Mouse (Mus musculus): ENCODE data around the gene Nsdhl. TPM values are rescaled to one million over a fixed set of nuclear protein-coding genes. Genes with fewer than 3 reads are reported as not detected.
A peak's percentile ranks its signal among the peaks of the same experiment; 100 is the strongest.

The Nsdhl gene
- polyA plus RNA-seq, 1 experiment from 2014 or later = 40.5 TPM

GRCm38 (mm10) chrX:72921391-72921790 lies 3.0 kb downstream of the Nsdhl start:
- 91% methylated on average over 2 of the region's 2 CpGs for WGBS
- H3K4me3 ChIP-seq (ENCODE audit: low read depth, low read length) = no peak overlapping the region
- no peak for DNase-seq (ENCODE audit: low spot score)

GRCm38 (mm10) chrX:72953464-72953863 lies 35.1 kb downstream of the Nsdhl start:
- no peak overlapping the region for H3K4me2 ChIP-seq (ENCODE audit: low read length)
- ATAC-seq (replicated peaks; ENCODE audit: low FRiP score, low TSS enrichment, low read depth) (no peak), DNase-seq (ENCODE audit: low spot score) (no peak)
- H3K9me3 ChIP-seq (ENCODE audit: control insufficient read depth, low read length) = no peaks in the 10 kb centered on the region
- H3K27me3 ChIP-seq (replicated peaks; ENCODE audit: control insufficient read depth, insufficient read depth, low read length) = no peaks in the 10 kb centered on the region
- H3K27ac ChIP-seq (ENCODE audit: low read depth) = no peak overlapping the region
- no peak overlapping the region for H3K4me3 ChIP-seq (ENCODE audit: low read depth, low read length)
- 84% methylated on average over 4 of the region's 4 CpGs for WGBS
- H3K4me1 ChIP-seq (replicated peaks; ENCODE audit: control insufficient read depth, insufficient read depth, low read length) = no peaks in the 10 kb centered on the region
- H3K9ac ChIP-seq (ENCODE audit: low read length) = no peak overlapping the region
- 0 out of 2 replicates have a peak, but pooled peaks cover 12% of the 10 kb centered on the region for H3K36me3 ChIP-seq (ENCODE audit: control insufficient read depth, insufficient read depth, low read length)

More at GRCm38 (mm10) chrX:72921391-72921790, 3.0 kb downstream of the Nsdhl start:
- H3K9ac ChIP-seq (ENCODE audit: low read length) = no peak overlapping the region
- no peaks in the 10 kb centered on the region for H3K9me3 ChIP-seq (ENCODE audit: control insufficient read depth, low read length)
- no peak overlapping the region for H3K4me2 ChIP-seq (ENCODE audit: low read length)
- no peak for ATAC-seq (replicated peaks; ENCODE audit: low FRiP score, low TSS enrichment, low read depth)
- H3K27me3 ChIP-seq (replicated peaks; ENCODE audit: control insufficient read depth, insufficient read depth, low read length) = no peaks in the 10 kb centered on the region
- H3K4me1 ChIP-seq (replicated peaks; ENCODE audit: control insufficient read depth, insufficient read depth, low read length) = no peaks in the 10 kb centered on the region
- H3K27ac ChIP-seq (ENCODE audit: low read depth) = no peak overlapping the region
- peaks cover 1% of the 10 kb centered on the region; the same call in 1 of the 2 replicates for H3K36me3 ChIP-seq (ENCODE audit: control insufficient read depth, insufficient read depth, low read length)

- no peak for ATAC-seq (replicated peaks; ENCODE audit: low FRiP score, low TSS enrichment, low read depth)
- H3K36me3 ChIP-seq (ENCODE audit: control insufficient read depth, insufficient read depth, low read length) = 0 out of 2 replicates have a peak, but pooled peaks cover 12% of the 10 kb centered on the region
- H3K9me3 ChIP-seq (ENCODE audit: control insufficient read depth, low read length) = no peaks in the 10 kb centered on the region
- 89% methylated on average over 4 of the region's 4 CpGs for WGBS
- H3K27me3 ChIP-seq (replicated peaks; ENCODE audit: control insufficient read depth, insufficient read depth, low read length) = no peaks in the 10 kb centered on the region
- H3K9ac ChIP-seq (ENCODE audit: low read length) = no peak overlapping the region
- H3K4me2 ChIP-seq (ENCODE audit: low read length) = no peak overlapping the region
- no peak overlapping the region for H3K4me3 ChIP-seq (ENCODE audit: low read depth, low read length)
- no peak for DNase-seq (ENCODE audit: low spot score)
- H3K4me1 ChIP-seq (replicated peaks; ENCODE audit: control insufficient read depth, insufficient read depth, low read length) = no peaks in the 10 kb centered on the region
- H3K27ac ChIP-seq (ENCODE audit: low read depth) = no peak overlapping the region
Observed at GRCm38 (mm10) chrX:72956486-72956885, 38.1 kb downstream of the Nsdhl start.

GRCm38 (mm10) chrX:72960431-72960830 lies 42.1 kb downstream of the Nsdhl start:
- H3K4me2 ChIP-seq (ENCODE audit: low read length) = no peak overlapping the region
- H3K9me3 ChIP-seq (ENCODE audit: control insufficient read depth, low read length) = no peaks in the 10 kb centered on the region
- no peaks in the 10 kb centered on the region for H3K4me1 ChIP-seq (replicated peaks; ENCODE audit: control insufficient read depth, insufficient read depth, low read length)
- DNase-seq (ENCODE audit: low spot score) = no peak
- no peak overlapping the region for H3K27ac ChIP-seq (ENCODE audit: low read depth)
- H3K4me3 ChIP-seq (ENCODE audit: low read depth, low read length) = no peak overlapping the region
- WGBS = 85% methylated on average over 4 of the region's 4 CpGs
- no peak for ATAC-seq (replicated peaks; ENCODE audit: low FRiP score, low TSS enrichment, low read depth)
- no peak overlapping the region for H3K9ac ChIP-seq (ENCODE audit: low read length)
- H3K36me3 ChIP-seq (ENCODE audit: control insufficient read depth, insufficient read depth, low read length) = 0 out of 2 replicates have a peak, but pooled peaks cover 8% of the 10 kb centered on the region
- H3K27me3 ChIP-seq (replicated peaks; ENCODE audit: control insufficient read depth, insufficient read depth, low read length) = no peaks in the 10 kb centered on the region

GRCm38 (mm10) chrX:72961511-72961910 lies 43.2 kb downstream of the Nsdhl start:
- WGBS = 80% methylated on average over 3 of the region's 3 CpGs
- no peak overlapping the region for H3K4me3 ChIP-seq (ENCODE audit: low read depth, low read length)
- 0 out of 2 replicates have a peak, but pooled peaks cover 8% of the 10 kb centered on the region for H3K36me3 ChIP-seq (ENCODE audit: control insufficient read depth, insufficient read depth, low read length)
- no peak for DNase-seq (ENCODE audit: low spot score)
- no peak overlapping the region for H3K27ac ChIP-seq (ENCODE audit: low read depth)
- H3K9me3 ChIP-seq (ENCODE audit: control insufficient read depth, low read length) = no peaks in the 10 kb centered on the region
- H3K4me2 ChIP-seq (ENCODE audit: low read length) = no peak overlapping the region
- no peaks in the 10 kb centered on the region for H3K27me3 ChIP-seq (replicated peaks; ENCODE audit: control insufficient read depth, insufficient read depth, low read length)
- H3K4me1 ChIP-seq (replicated peaks; ENCODE audit: control insufficient read depth, insufficient read depth, low read length) = no peaks in the 10 kb centered on the region
- H3K9ac ChIP-seq (ENCODE audit: low read length) = no peak overlapping the region
- no peak for ATAC-seq (replicated peaks; ENCODE audit: low FRiP score, low TSS enrichment, low read depth)

GRCm38 (mm10) chrX:72962743-72963142 lies 44.4 kb downstream of the Nsdhl start:
- no peak for ATAC-seq (replicated peaks; ENCODE audit: low FRiP score, low TSS enrichment, low read depth)
- 75% methylated on average over 3 of the region's 3 CpGs for WGBS
- H3K9ac ChIP-seq (ENCODE audit: low read length) = no peak overlapping the region

GRCm38 (mm10) chrX:72982831-72983230 lies 64.5 kb downstream of the Nsdhl start:
- Histone ChIP-seq H3K4me1 (replicated peaks; ENCODE audit: control insufficient read depth, insufficient read depth, low read length) (no peaks in the 10 kb centered on the region), H3K4me3 (ENCODE audit: low read depth, low read length) (no peak overlapping the region), H3K4me2 (ENCODE audit: low read length) (no peak overlapping the region), H3K9me3 (ENCODE audit: control insufficient read depth, low read length) (no peaks in the 10 kb centered on the region), H3K9ac (ENCODE audit: low read length) (no peak overlapping the region), H3K27ac (ENCODE audit: low read depth) (no peak overlapping the region), H3K27me3 (replicated peaks; ENCODE audit: control insufficient read depth, insufficient read depth, low read length) (0 out of 2 replicates have a peak, but pooled peaks cover 5% of the 10 kb centered on the region), H3K36me3 (ENCODE audit: control insufficient read depth, insufficient read depth, low read length) (no peaks in the 10 kb centered on the region)
- DNase-seq (ENCODE audit: low spot score) (peak; percentile 27), ATAC-seq (replicated peaks; ENCODE audit: low FRiP score, low TSS enrichment, low read depth) (no peak)
- 73% methylated on average over 6 of the region's 6 CpGs for WGBS

More at GRCm38 (mm10) chrX:72962743-72963142, 44.4 kb downstream of the Nsdhl start:
- no peaks in the 10 kb centered on the region for H3K27me3 ChIP-seq (replicated peaks; ENCODE audit: control insufficient read depth, insufficient read depth, low read length)
- H3K9me3 ChIP-seq (ENCODE audit: control insufficient read depth, low read length) = no peaks in the 10 kb centered on the region
- H3K4me1 ChIP-seq (replicated peaks; ENCODE audit: control insufficient read depth, insufficient read depth, low read length) = no peaks in the 10 kb centered on the region
- 0 out of 2 replicates have a peak, but pooled peaks cover 2% of the 10 kb centered on the region for H3K36me3 ChIP-seq (ENCODE audit: control insufficient read depth, insufficient read depth, low read length)
- no peak for DNase-seq (ENCODE audit: low spot score)
- no peak overlapping the region for H3K27ac ChIP-seq (ENCODE audit: low read depth)
- H3K4me3 ChIP-seq (ENCODE audit: low read depth, low read length) = no peak overlapping the region
- H3K4me2 ChIP-seq (ENCODE audit: low read length) = no peak overlapping the region

- Histone ChIP-seq H3K4me2 (ENCODE audit: low read length) (no peak overlapping the region), H3K27ac (ENCODE audit: low read depth) (no peak overlapping the region), H3K4me1 (replicated peaks; ENCODE audit: control insufficient read depth, insufficient read depth, low read length) (no peaks in the 10 kb centered on the region), H3K4me3 (ENCODE audit: low read depth, low read length) (no peak overlapping the region), H3K9ac (ENCODE audit: low read length) (no peak overlapping the region), H3K36me3 (ENCODE audit: control insufficient read depth, insufficient read depth, low read length) (no peaks in the 10 kb centered on the region), H3K9me3 (ENCODE audit: control insufficient read depth, low read length) (no peaks in the 10 kb centered on the region), H3K27me3 (replicated peaks; ENCODE audit: control insufficient read depth, insufficient read depth, low read length) (0 out of 2 replicates have a peak, but pooled peaks cover 5% of the 10 kb centered on the region)
- ATAC-seq (replicated peaks; ENCODE audit: low FRiP score, low TSS enrichment, low read depth) (no peak), DNase-seq (ENCODE audit: low spot score) (no peak)
- WGBS = 83% methylated on average over 2 of the region's 2 CpGs
Observed at GRCm38 (mm10) chrX:72985607-72986006, 67.2 kb downstream of the Nsdhl start.

GRCm38 (mm10) chrX:72986841-72987519 lies 68.6 kb downstream of the Nsdhl start, which contains the start of gene Zfp185:
Gene Zfp185 (plus strand): TSS chrX:72987339.
- H3K36me3 ChIP-seq (ENCODE audit: control insufficient read depth, insufficient read depth, low read length) = no peaks in the 10 kb centered on the region
- H3K27ac ChIP-seq (ENCODE audit: low read depth) = no peak within 1 kb of the TSS
- ATAC-seq (replicated peaks; ENCODE audit: low FRiP score, low TSS enrichment, low read depth) (peak; percentile 91), DNase-seq (ENCODE audit: low spot score) (peak; percentile 74)
- H3K4me3 ChIP-seq (ENCODE audit: low read depth, low read length) = peak within 1 kb of the TSS; percentile 33
- no peaks in the 10 kb centered on the region for H3K4me1 ChIP-seq (replicated peaks; ENCODE audit: control insufficient read depth, insufficient read depth, low read length)
- peak within 1 kb of the TSS; percentile 63 for H3K4me2 ChIP-seq (ENCODE audit: low read length)
- 0 out of 2 replicates have a peak, but pooled peaks cover 5% of the 10 kb centered on the region for H3K27me3 ChIP-seq (replicated peaks; ENCODE audit: control insufficient read depth, insufficient read depth, low read length)
- no peaks in the 10 kb centered on the region for H3K9me3 ChIP-seq (ENCODE audit: control insufficient read depth, low read length)
- H3K9ac ChIP-seq (ENCODE audit: low read length) = peak within 1 kb of the TSS; percentile 38
- 9% methylated on average over 32 of the region's 45 CpGs for WGBS

Measured in intestine, embryonic 14.5 days (tissue).